Mouse (Mus musculus) brain, embryonic 14.5 days (tissue): ENCODE measurements around the gene Bex3. TPM values are rescaled to one million over a fixed set of nuclear protein-coding genes. Genes with fewer than 3 reads are reported as not detected.

ENCODE experiments used
- DNase-seq: peaks from one replicate; pipeline ENCODE4 v3.0.0-alpha.2; 2011; ENCODE audit warnings: low read depth
- CTCF ChIP-seq: fragments of 200-500 bp; IDR thresholded peaks from 2 replicates; pipeline ENCODE4 v1.5.1; 2012; ENCODE audit warnings: inconsistent platforms, mild to moderate bottlenecking, moderate library complexity, borderline replicate concordance; ENCODE audit not compliant: insufficient read depth, insufficient read length; ENCODE audit errors: extremely low read depth
- POLR2A ChIP-seq: fragments of 200-500 bp; IDR thresholded peaks from 2 replicates; pipeline ENCODE4 v1.6.1; 2012; ENCODE audit warnings: mild to moderate bottlenecking, inconsistent platforms, borderline replicate concordance; ENCODE audit not compliant: poor library complexity, insufficient read depth, insufficient read length, severe bottlenecking; ENCODE audit errors: extremely low read depth
- polyA plus RNA-seq: library from polyadenylated mRNA; depleted of rRNA; stranded (reverse); fragments of >200 nt; gene quantifications from 2 replicates; pipeline ENCODE4 v1.2.3, GENCODE M21; 2012

Gene Bex3
- polyA plus RNA-seq, 1 experiment, result 619 TPM

DNA sequence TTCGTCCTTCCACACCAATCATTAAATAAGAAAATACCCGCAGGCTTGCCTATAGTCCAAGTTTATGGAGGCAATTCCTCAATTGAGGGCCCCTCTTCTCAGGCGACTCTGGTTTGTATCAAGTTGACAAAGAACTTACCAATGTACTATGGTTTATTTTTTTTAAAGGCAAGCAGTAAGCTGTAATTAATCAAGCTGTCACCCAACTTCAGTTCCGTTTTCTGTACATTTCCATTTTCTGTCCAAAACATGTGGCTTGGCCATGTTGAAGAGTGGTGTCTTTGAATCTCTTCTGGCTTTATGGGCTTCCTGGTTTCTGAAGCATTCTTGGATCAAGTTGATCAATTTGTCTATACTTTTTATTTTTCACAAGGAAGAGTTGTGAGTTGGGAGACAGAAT, 1.9 kb upstream of the Bex3 start:
- DNase-seq, result no peak
- TF ChIP-seq CTCF, result no peak
- no peak for TF ChIP-seq POLR2A

DNA sequence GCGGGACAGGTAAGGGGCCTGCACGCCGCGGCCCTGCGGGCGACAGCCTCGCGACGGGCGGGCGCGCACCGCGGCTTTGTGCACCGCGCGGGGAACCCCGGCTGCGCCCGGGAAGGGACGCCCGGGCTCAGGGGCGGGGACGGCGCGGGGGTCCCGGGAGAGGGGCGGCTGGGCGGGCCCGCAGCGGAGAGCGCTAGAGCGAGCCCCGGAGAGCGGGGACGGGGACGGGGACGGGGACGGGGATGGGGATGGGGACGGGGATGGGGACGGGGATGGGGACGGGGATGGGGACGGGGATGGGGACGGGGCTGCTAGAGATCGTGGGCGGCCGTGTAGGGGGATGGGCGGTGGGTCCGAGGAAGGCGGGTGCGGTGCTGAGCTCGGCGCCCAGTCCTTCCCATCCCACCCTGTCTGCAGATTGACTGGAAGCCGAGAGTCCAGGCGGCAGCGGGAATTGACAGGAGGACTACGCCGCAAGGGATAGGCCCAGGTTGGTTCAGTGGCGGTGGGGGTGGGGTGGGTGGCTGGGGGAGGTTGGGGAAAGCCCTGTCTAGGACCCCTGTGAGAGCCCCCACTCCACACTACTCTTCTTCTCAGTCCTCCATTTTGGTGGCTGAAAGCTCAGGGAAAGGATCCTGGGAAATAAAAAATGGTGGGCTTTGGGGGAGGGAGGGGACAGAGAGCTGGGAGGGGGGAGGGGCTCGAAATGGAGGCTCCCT, 499 bp downstream of the Bex3 start:
- peak; percentile 66 for DNase-seq

DNA sequence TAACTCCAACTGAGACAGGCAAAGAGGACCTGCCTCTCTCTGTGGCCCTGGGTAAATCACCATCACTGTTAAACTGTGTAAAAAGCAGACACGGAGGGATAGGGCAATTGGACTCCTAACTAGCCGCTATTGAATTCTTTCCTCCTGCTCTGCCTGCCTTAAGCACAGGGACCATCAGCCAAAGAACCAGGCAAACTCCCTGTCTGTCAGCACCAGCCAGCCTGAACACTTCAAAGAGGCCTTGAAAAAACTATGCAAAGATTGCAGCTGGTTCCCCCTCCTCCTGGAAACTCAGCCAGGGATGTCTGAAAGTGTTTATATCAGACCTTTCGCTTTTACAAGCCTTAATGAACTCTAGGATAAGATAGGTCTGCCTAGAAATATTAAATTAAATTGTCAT, 4.5 kb downstream of the Bex3 start:
- no peak for TF ChIP-seq CTCF
- DNase-seq, result peak; percentile 66

DNA sequence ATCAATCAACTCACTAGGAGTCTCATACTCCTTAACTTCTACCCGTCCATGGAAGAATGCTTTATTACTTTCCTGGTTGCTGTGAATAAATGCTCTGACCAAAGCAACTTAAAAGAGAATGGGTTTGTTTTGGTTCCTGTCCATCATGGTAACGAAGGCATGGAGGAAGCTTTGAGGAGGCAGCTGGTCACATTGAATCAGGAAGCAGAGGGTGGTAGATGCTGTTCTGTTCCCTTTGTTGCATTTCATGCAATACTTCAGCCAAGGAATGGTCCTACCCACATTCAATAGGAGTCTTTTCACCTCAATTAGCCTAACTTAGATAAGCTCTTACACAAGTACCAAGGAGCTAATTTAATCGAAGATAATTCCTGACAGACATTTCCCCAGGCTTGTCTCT, 5.3 kb downstream of the Bex3 start:
- peak; percentile 80 for DNase-seq

DNA sequence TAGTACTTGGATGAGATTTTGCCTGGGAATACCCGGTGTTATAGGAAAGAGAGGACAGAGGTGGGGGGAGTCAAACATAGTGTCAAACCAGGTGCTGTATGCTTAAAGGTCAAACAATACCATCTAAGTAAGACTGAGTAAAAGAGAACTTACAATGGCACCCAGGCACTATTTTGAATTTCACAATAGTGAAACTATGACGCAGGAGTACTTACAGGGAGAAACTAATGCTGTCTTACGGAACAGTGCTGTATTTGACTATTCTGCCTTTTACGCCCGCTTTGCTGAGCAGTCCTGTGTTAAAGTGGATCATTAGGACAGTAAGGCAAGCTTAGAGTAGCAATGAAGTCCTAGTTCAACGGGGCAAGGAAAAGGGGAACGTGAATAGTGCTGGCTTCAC, 7.5 kb downstream of the Bex3 start:
- DNase-seq, result no peak
- TF ChIP-seq POLR2A, result no peak
- TF ChIP-seq CTCF, result no peak

More for the DNA sequence above, 5.3 kb downstream of the Bex3 start:
- no peak for TF ChIP-seq CTCF
- no peak for TF ChIP-seq POLR2A

DNA sequence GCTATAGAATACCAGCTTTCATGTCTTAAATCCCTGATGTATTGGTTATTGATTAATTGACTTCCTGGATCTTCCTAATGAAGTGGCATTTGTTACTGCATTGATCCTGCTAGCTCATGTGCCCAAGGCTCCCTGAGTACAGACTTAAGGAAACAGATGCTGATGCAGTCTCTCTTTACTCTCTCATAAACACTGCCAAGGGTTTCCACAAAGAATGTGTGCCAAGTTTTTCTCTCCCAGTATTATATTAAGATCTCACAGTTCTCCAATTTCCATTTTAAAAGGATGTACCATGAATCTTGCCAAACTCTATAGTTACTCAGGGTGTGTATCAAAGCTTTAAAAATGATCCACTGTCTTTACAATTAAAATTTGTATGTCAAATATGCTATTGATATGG, 8.3 kb downstream of the Bex3 start:
- peak; percentile 30 for DNase-seq
- TF ChIP-seq CTCF (no peak), POLR2A (no peak)

DNA sequence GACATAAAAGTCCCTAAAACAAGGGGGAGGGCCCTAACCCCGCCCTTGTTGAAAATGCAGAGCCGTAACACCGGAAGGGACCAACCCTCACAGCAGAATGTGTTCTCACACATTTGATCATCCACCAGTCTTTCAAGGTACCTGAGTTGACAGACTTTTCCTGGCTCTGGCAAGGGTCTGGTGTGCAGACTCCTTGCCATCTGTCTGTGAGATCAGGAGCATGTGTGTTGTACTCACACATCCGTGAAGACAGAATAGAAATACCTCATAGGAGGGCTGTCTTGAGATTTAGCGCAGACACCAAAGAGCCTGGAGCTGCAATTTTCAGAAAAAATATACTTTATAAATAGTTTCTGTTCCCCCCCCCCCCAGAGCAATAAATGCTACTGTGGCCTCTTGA, 9.4 kb downstream of the Bex3 start:
- peak; percentile 59 for DNase-seq
- no peak for TF ChIP-seq POLR2A
- no peak for TF ChIP-seq CTCF

DNA sequence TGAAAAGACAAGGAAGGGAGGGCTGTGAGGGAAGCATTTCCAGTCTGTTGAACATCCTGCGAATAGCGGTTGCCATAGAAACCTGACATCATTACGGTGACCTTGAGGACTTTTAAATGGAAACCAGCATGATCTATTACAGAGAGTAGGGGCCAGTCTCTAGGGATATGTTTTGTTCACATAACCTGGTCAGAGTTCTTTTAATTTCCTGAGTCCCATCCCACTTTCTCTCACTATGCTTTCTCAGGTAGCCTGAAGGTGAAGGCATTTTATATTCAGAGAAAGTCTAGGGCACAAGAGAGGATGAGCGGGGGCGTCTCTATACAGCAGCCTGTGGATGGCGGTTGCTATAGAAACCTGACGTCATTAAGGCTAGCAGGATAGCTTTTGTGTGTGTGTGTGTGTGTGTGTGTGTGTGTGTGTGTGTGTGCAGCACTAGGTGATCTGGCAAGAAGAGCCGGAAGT, 20.8 kb downstream of the Bex3 start:
- peak; percentile 94 for DNase-seq
- TF ChIP-seq POLR2A (no peak), CTCF (no peak)

DNA sequence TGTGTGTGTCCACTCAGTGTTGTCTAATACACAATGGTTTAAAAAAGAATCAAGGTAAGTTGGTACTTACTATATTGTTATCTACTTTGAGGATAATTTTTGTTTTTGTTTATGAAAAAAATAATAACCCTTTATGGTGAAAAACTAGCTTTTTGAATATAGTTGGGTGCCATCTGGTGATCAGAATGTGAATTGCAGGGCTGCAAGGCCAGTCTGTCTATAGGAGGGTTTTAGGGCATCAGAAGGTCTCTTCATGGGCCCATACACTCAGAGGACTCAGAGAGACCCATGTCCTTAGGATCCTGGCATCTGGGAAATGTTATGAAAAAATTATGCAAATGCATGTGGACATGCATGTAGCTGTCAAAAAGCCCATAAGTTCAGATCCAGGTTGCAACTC, 34.2 kb downstream of the Bex3 start:
- TF ChIP-seq CTCF, result peak; percentile 54; the same call in 1 of the 2 replicates
- no peak for TF ChIP-seq POLR2A

DNA sequence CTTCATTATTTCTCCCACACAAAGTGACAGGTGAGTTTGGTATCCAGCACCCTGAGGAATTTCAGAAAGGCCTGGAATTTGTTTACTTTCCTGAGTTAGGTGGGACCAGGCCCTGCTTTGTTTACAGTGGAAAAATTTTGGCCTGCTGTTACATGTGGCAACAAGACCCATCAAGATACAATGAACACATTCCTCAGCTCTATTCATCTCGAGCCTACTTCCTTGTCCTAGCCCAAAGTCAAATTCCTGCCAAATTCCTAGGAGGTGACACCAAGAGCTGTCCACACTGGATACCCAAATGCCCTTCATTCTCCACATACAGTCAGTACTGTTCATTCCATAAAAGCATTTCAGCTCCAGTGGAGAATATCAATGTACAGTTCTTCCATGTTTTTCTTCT, 36.1 kb downstream of the Bex3 start:
- no peak for DNase-seq
- no peak for TF ChIP-seq CTCF
- TF ChIP-seq POLR2A, result no peak

More for the DNA sequence above, 34.2 kb downstream of the Bex3 start:
- DNase-seq, result peak; percentile 48

DNA sequence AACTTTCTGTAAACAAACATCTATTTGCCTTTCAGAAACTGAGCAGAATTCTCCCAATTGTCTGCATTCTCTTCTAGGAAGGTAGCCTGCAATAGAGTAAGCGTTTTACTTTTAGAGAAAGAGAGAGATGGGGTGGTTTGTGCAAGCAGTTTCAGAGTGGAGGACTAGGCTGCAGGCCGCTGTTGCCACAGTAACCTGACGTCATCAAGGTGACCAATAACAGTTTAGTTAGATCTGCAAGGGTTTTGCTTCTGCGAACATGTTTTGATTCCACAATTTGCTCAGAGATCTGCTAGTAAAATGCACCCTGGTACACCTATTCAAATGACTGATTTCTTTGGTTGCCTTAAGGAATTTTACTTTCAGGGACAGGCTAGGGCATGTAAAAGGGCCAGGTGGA, 43.2 kb downstream of the Bex3 start:
- no peak for TF ChIP-seq CTCF
- TF ChIP-seq POLR2A, result no peak
- DNase-seq, result peak; percentile 83

DNA sequence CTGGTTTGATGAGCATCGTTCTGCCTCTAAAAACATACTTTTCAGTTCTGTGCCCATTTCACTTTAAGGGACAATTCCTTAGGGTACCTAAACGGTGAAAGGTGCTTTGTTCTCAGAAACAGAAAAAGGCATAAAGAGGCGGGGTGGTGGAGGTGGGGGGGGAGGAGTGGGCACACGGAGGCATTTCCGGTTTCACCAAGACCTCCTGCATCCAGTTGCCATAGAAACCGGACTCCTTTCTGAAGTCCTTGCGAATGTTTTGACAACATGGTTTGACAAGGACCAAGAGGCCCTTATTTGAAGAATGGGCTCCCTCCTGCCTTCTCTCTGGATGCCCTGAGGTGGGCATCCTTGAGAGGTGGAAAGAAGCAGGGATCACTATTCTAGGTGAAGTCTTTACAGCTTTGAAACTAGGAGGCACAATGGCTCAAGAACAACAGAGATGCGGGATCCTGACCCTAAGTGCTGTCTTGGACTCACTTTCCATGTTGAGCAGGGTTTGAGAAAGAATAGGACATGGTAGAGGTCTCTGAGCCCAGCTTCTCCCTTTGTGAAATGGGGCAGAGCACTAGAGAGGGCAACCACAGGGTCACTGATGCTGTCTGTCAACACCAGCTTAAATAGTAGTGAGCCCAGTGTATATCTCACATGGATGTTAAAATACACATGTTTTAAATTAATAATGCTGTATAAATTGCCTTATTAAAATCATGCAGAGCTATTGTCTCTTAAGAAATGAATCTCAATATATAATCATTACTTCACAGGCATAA, 43.9 kb downstream of the Bex3 start:
- peak; percentile 81 for DNase-seq
- TF ChIP-seq POLR2A (no peak), CTCF (no peak)
